Mouse (Mus musculus) midbrain, embryonic 14.5 days (tissue): ENCODE data around the gene Maea. TPM values are rescaled to one million over a fixed set of nuclear protein-coding genes. Genes with fewer than 3 reads are reported as not detected.

Source experiments
- ATAC-seq: fragments of 200-750 bp; cut with Nextera tagmentation; 2 replicates; pipeline ENCODE4 v1.8.0; 2017; ENCODE audit warnings: moderate number of reproducible peaks, moderate library complexity; ENCODE audit not compliant: low FRiP score, low TSS enrichment
- DNase-seq: peaks from one replicate; pipeline ENCODE4 v3.0.0-alpha.2; 2015
- H3K27ac ChIP-seq: fragments of 300-500 bp; sonication (generic); replicated peaks from 2 replicates; pipeline ENCODE4 v1.5.1; 2014; ENCODE audit warnings: mild to moderate bottlenecking, low read depth, low read length, moderate library complexity
- H3K27me3 ChIP-seq: fragments of 300-500 bp; sonication (generic); 2 replicates; pipeline ENCODE4 v1.6.1; 2014; ENCODE audit warnings: low read length, control low read depth, mixed read lengths; ENCODE audit not compliant: control insufficient read depth, insufficient read depth
- H3K36me3 ChIP-seq: fragments of 300-500 bp; sonication (generic); 2 replicates; pipeline ENCODE4 v1.6.1; 2014; ENCODE audit warnings: low read length, control low read depth; ENCODE audit not compliant: control insufficient read depth, insufficient read depth
- H3K4me1 ChIP-seq: fragments of 300-500 bp; sonication (generic); 2 replicates; pipeline ENCODE4 v1.6.1; 2014; ENCODE audit warnings: mild to moderate bottlenecking, antibody characterized with exemption, low read length, control low read depth; ENCODE audit not compliant: control insufficient read depth, insufficient read depth
- H3K4me2 ChIP-seq: fragments of 300-500 bp; sonication (generic); 2 replicates; pipeline ENCODE4 v1.6.1; 2014; ENCODE audit warnings: mild to moderate bottlenecking, low read length, moderate library complexity
- H3K4me3 ChIP-seq: fragments of 300-500 bp; sonication (generic); replicated peaks from 2 replicates; pipeline ENCODE4 v1.5.1; 2014; ENCODE audit warnings: low read depth, low read length
- H3K9ac ChIP-seq: fragments of 300-500 bp; sonication (generic); replicated peaks from 2 replicates; pipeline ENCODE4 v1.6.1; 2014; ENCODE audit warnings: mild to moderate bottlenecking, low read length, moderate library complexity
- H3K9me3 ChIP-seq: fragments of 300-500 bp; sonication (generic); 2 replicates; pipeline ENCODE4 v1.6.1; 2016; ENCODE audit warnings: low read length, control low read depth, mixed read lengths; ENCODE audit not compliant: control insufficient read depth
- WGBS: fragments of 180-500 bp; shearing (Covaris S2); extraction: QIAGEN DNeasy Blood & Tissue Kit; methylation state at CpG from one replicate; pipeline ENCODE4 v1.1.7; 2014; 5-methylcytosine and 5-hydroxymethylcytosine counted together
- polyA plus RNA-seq: library from polyadenylated mRNA; unstranded; fragments of >200 nt; fragmentation: Nextera tagmentation; extraction: Ambion mirVana; gene quantifications from 2 replicates; pipeline ENCODE4 v1.2.1, GENCODE M21; 2014

The Maea gene
- polyA plus RNA-seq: 120 and 138 TPM in 2 replicates

DNA sequence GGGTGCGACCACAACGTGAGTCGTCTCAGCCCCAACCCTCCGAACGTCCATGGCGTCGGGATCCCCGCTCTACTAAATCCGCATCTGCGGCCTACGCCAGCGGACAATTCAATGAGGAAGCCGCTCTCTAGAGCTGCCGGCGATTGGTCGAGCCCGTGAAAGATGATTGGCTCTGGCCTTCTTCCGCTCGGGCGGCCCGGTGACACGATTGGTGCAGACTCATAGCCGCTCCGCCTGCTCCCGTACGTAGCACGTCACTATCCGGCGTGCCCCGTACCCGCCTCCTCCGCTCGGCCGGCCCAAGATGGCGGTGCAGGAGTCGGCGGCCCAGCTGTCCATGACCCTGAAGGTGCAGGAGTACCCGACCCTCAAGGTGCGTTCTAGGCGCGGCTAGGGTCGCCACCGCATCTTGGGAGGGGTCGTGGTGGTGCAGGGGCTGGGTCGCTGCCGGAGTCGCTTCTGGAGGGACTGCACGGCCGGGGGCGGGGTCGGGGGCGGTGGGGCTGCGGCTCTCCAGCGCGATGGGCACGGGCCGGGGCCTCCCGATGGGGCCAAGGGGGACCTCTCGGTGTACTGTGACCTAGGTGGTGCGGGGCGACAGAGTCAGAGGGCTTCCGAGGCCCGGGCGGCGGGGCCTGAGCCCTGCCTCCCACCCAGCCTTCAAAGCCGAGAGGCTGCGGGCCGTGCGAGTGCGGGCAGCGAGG is at the start of gene Maea:
Gene Maea, plus strand, starts transcription at position 237 of the 704 bp plus-strand sequence.
- H3K27ac ChIP-seq: peak within 1 kb of the TSS; percentile 91
- ATAC-seq: peak; percentile 100

DNA sequence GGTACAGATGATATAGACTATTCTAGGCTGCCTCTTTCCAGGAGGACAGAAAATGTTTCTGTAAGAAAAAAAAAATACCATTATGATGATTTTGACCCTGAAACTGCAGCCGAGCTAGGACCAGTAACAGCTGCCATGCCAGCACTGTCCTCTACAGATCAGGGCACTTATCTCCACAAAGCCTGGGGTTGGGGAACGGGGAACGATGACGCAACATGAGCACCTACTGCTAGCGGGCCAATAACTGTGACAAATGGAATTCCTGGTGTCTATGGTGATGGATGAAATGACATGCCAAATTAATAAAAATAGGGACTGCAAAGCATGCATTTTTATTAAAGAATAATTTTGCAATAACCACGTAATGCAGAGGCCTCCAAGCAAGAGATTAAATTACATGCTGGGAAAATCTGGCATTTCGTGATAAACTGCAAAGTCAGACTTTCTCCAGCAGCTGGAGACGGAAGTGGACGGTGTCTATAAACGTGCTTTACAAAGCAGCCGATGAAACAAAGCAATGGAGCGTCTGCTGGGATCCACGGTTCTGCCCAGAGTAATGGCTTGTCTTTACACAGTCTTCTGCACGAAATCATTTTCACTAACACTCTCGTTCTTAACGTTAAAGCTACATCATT is 41.4 kb upstream of the Maea start:
- no peak overlapping the region for H3K9ac ChIP-seq
- H3K9me3 ChIP-seq: no peaks in the 10 kb centered on the region
- H3K36me3 ChIP-seq: no peaks in the 10 kb centered on the region
- H3K27ac ChIP-seq: peak overlapping the region; percentile 20; the same call in 1 of the 2 replicates
- H3K4me3 ChIP-seq: no peak overlapping the region
- H3K4me1 ChIP-seq: no peaks in the 10 kb centered on the region; the same call in 1 of the 2 replicates
- DNase-seq: peak; percentile 62
- WGBS: 44% methylated on average over 16 of the region's 16 CpGs
- ATAC-seq: no peak
- no peak overlapping the region; the same call in 1 of the 2 replicates for H3K4me2 ChIP-seq
- no peaks in the 10 kb centered on the region for H3K27me3 ChIP-seq

More for the DNA sequence above, at the start of gene Maea:
- H3K4me2 ChIP-seq: peak within 1 kb of the TSS; percentile 85
- H3K27me3 ChIP-seq: no peaks in the 10 kb centered on the region
- peak within 1 kb of the TSS; percentile 98 for H3K4me3 ChIP-seq
- peak; percentile 98 for DNase-seq
- H3K9me3 ChIP-seq: no peaks in the 10 kb centered on the region
- peaks cover 15% of the 10 kb centered on the region; the same call in 1 of the 2 replicates for H3K36me3 ChIP-seq
- H3K9ac ChIP-seq: peak within 1 kb of the TSS; percentile 93
- H3K4me1 ChIP-seq: peaks cover 14% of the 10 kb centered on the region
- WGBS: under 1% methylated on average over 69 of the region's 71 CpGs

DNA sequence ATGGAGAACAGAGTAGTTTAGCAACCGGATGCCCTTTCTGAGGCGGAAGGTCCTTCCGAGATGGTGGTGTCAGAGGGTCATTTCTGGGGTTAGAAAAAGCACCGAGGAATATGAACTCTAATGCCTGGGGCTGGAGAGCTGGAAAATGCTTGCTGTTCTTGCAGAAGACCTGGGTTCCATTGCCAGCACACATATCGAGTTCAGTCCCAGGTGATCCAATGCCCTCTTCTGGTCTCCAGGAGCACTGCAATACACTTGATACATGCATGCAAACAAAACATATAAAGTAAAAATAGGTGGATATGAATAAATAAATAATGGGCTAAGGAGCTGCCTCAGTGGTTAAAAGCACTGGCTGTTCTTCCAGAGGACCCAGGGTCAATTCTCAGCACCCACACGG is 38.1 kb upstream of the Maea start:
- H3K4me3 ChIP-seq: no peak overlapping the region
- H3K9me3 ChIP-seq: no peaks in the 10 kb centered on the region
- ATAC-seq (no peak), DNase-seq (no peak)
- no peak overlapping the region for H3K9ac ChIP-seq
- H3K36me3 ChIP-seq: no peaks in the 10 kb centered on the region
- WGBS: 71% methylated on average over 6 of the region's 6 CpGs
- H3K4me1 ChIP-seq: no peaks in the 10 kb centered on the region
- no peak overlapping the region for H3K27ac ChIP-seq
- H3K4me2 ChIP-seq: no peak overlapping the region
- no peaks in the 10 kb centered on the region for H3K27me3 ChIP-seq

DNA sequence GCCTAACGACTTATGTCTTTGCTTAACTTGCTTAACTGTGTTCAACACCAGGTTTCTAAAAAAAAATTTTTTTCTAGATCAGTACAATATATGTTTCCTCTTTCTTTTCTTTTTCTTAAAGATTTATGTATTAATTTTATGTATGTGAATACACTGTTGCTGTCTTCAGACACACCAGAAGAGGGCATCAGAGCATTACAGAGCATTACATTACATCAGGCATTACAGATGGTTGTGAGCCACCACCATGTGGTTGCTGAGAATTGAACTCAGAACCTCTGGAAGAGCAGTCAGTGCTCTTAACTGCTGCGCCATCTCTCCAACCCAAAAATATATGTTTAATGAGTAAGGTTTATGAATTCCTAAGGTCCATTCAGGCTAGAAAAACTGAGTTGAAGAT is 33.5 kb upstream of the Maea start:
- no peak overlapping the region for H3K4me2 ChIP-seq
- WGBS: 87% methylated on average over 2 of the region's 2 CpGs

DNA sequence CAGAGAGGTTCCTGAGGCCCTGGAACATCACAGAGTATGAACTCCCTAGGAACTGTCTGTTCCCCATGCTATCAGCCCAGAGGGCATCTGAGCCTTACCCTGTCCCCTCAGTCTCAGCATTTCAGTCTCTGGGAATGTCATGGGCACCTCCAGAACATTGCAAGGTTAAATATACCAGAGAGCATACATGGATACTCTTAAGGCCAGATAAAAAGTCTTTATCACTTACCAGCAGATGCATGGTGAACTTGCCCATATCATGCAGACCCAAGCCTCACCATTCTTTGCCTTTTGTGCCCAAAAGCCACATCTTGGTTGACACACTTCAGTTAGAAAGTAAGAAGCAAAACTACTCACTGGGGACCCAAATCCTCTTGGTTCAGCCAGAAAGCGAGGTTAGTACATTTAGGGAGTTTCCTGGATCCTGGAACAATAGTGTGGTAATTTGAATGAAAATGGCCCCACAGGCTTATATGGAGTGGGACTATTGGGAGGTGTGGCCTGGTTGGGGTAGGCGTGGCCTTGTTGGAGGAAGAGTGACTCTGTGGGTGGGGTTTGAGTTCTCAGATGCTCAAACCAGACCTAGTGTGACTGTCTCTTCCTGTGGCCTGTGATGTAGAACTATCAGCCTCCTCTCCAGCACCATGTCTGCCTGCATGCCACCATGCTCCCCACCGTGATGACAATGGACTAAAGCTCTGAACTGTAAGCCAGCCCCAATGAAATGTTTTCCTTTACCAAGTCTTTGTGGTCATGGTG is 24.4 kb upstream of the Maea start:
- Histone ChIP-seq H3K4me3 (no peak overlapping the region), H3K27ac (no peak overlapping the region), H3K9ac (no peak overlapping the region), H3K4me2 (no peak overlapping the region), H3K27me3 (no peaks in the 10 kb centered on the region), H3K36me3 (no peaks in the 10 kb centered on the region), H3K9me3 (no peaks in the 10 kb centered on the region), H3K4me1 (no peaks in the 10 kb centered on the region)
- WGBS: 55% methylated on average over 3 of the region's 3 CpGs
- ATAC-seq: no peak
- no peak for DNase-seq

More for the DNA sequence above, 33.5 kb upstream of the Maea start:
- DNase-seq (no peak), ATAC-seq (no peak)
- Histone ChIP-seq H3K4me3 (no peak overlapping the region), H3K36me3 (no peaks in the 10 kb centered on the region), H3K9ac (no peak overlapping the region), H3K27ac (no peak overlapping the region), H3K4me1 (no peaks in the 10 kb centered on the region), H3K27me3 (no peaks in the 10 kb centered on the region), H3K9me3 (no peaks in the 10 kb centered on the region)

DNA sequence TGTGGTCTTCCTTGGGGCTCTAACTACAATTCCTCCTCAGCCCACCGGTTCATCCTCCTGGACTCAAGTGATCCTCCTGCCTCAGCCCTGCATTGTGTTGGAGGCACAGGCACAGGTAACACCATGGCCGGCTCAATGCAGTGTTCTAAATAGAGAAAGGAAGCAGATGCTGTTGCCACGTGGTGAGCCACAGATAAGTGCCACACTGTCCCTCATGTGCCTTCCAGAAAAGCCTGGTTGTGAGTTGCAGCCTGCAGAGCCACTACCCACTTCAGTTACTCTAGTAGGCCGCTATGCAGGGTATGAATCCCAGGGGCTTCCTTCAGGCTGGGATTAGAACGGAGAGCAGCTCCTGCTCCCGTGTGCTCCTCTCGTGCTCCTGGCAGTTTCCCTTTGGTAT is 23.1 kb upstream of the Maea start:
- no peak overlapping the region for H3K9ac ChIP-seq
- DNase-seq: no peak
- no peak overlapping the region for H3K27ac ChIP-seq
- no peaks in the 10 kb centered on the region for H3K27me3 ChIP-seq
- 71% methylated on average over 7 of the region's 7 CpGs for WGBS
- H3K9me3 ChIP-seq: no peaks in the 10 kb centered on the region
- H3K4me3 ChIP-seq: no peak overlapping the region
- no peaks in the 10 kb centered on the region for H3K36me3 ChIP-seq
- no peak for ATAC-seq
- no peak overlapping the region for H3K4me2 ChIP-seq
- no peaks in the 10 kb centered on the region for H3K4me1 ChIP-seq

DNA sequence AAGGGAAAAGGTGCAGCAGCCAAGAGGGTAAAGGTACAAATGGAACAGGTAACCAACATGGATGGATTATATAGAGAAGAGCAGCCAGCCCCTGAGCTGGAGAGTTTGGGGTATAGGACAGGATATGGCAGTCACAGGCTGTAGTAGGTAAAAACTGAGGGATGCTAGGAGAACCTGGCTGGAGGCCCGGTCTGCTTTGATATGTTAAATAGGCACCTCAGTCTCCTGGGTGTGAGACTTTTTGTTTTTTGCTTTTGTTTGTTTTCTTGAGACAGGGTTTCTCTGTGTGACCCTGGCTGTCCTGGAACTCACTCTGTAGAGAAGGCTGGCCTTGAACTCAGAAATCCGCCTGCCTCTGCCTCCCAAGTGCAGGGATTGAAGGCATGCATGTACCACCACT is 10.8 kb upstream of the Maea start:
- no peaks in the 10 kb centered on the region for H3K9me3 ChIP-seq
- 48% methylated on average over 2 of the region's 2 CpGs for WGBS

DNA sequence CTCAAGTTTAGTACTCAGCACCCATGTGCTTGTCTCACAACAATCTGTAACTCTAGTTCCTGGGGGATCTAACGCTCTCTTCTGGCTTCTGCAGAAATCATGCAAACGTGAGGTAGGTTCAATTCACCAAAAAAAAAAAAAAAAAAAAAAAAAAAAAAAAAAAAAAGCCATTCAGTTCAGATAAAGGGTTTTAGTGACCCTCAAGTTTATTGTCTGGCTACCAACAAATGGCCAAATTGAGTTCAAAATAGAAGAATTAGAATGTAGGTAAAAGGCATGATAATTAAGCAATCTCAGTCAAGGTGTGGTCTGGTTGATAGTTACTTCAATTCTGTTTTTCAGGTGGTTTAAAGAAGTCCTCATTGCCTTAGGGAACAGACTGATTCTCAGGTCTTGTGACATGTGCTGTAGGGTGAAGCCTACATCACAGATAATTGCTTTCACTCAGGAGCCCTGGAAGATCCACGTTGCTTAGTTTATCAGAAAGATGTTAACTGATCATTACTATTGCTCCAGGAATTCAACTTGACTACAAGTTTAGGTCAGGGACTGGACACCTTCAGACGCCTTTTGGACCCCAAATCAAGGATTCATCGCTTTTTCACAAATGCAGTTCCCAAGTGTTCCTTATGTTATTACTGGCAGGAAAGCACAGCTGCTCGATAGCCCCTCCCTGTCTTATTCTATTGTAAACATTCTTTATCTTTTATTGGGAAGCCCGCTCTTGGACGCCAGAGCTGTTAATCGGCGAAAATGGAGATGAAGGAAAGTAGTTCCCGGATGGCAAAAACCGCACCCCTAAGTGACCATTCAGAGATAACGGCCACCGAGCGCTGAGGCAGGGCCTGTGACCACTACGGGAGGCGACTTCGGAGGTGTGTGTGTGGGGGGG is 682 bp upstream of the Maea start:
- Histone ChIP-seq H3K9ac (peak overlapping the region; percentile 67), H3K4me1 (peaks cover 14% of the 10 kb centered on the region), H3K36me3 (peaks cover 15% of the 10 kb centered on the region; the same call in 1 of the 2 replicates), H3K27ac (peak overlapping the region; percentile 91), H3K4me3 (peak overlapping the region; percentile 98), H3K9me3 (no peaks in the 10 kb centered on the region), H3K27me3 (no peaks in the 10 kb centered on the region), H3K4me2 (peak overlapping the region; percentile 63)
- no peak for DNase-seq
- WGBS: 24% methylated on average over 18 of the region's 18 CpGs
- ATAC-seq: no peak

More for the DNA sequence above, 10.8 kb upstream of the Maea start:
- ATAC-seq (no peak), DNase-seq (no peak)
- H3K27ac ChIP-seq: no peak overlapping the region
- no peak overlapping the region for H3K9ac ChIP-seq
- H3K4me2 ChIP-seq: no peak overlapping the region
- no peaks in the 10 kb centered on the region for H3K4me1 ChIP-seq
- H3K4me3 ChIP-seq: no peak overlapping the region
- H3K27me3 ChIP-seq: no peaks in the 10 kb centered on the region
- H3K36me3 ChIP-seq: no peaks in the 10 kb centered on the region
